Mouse (Mus musculus): ENCODE measurements around the gene Dynlrb2. TPM values are rescaled to one million over a fixed set of nuclear protein-coding genes. Genes with fewer than 3 reads are reported as not detected.

Dynlrb2 gene
- polyA plus RNA-seq (2012) = not detected in 2 replicates

GRCm38 (mm10) chr8:116504477-116505120, at the start of gene Dynlrb2:
Dynlrb2 (plus strand) TSS chr8:116504974.

Other genes starting within 250 kb of the Dynlrb2 start
- 2.9 and 3.3 TPM in 2 replicates for gene Cdyl2, start 228.0 kb downstream of the Dynlrb2 start, polyA plus RNA-seq (2012)

Measured in megakaryocyte-erythroid progenitor cell, adult 5 weeks (primary cell).